Mouse (Mus musculus) megakaryocyte, adult 5-6 weeks (primary cell): ENCODE results near the gene Eif1b. TPM values are rescaled to one million over a fixed set of nuclear protein-coding genes. Genes with fewer than 3 reads are reported as not detected.
A peak's percentile ranks its signal among the peaks of the same experiment; 100 is the strongest.

Experiments
- ATAC-seq: 2 replicates; pipeline ENCODE4 v1.8.0; 2016; ENCODE audit warnings: mild to moderate bottlenecking, inconsistent platforms; ENCODE audit not compliant: poor library complexity, severe bottlenecking
- total RNA-seq, 2 experiments: library from RNA; stranded (forward) in 1 of 2; stranded (reverse) in 1 of 2; fragments of 153-499, 151-499 nt in 1 of 2; fragments of 221-1000, 200-1000 nt in 1 of 2; gene quantifications; 2 replicates each; pipeline versions ENCODE4 v1.2.3 to v1.2.4; 2015 to 2017

Eif1b gene
- total RNA-seq (2015), result 54.6 and 68.3 TPM in 2 replicates
- 80.3 and 107 TPM in 2 replicates for total RNA-seq (2017)

DNA sequence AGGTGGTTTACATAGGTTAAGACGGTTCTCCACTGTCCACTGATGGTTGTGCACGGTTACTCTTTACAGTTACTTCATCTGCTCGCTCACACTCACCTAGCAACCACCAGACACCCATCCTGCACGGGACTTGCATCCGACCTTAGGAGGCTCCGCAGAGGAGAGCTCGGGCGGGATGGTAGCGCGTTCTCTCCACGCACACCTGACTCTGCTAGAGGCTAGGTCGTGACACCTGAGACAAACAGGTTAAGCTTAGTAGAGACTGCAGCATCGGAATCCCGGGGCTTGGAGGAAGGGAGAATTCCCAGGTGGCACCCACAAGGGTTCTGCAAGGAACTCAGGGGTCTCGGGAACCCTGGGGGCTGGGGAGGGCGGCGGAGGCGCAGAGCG, at the start of gene Eif1b:
Gene Eif1b, plus strand, starts transcription at position 223 of the 390 bp plus-strand sequence.
- no peak for ATAC-seq

DNA sequence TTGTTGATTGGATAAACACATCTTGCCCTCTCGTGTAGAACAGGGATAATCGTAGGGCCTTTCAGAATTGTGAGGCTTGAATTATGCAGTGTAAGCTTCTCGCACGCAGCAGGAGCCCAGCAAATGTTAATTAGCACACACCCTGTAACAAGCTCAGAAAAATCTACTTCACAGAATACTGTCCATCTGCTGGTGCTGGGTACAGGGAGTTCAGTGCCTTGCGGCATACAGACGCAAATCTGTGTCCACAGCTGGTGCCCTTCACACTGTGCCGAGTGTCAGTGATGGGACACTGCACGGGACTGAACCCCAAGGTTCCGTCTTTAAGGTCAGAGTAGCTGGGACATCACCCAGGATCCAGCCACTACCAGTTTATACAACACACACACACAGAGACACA, 47.4 kb upstream of the Eif1b start:
- ATAC-seq, result no peak

DNA sequence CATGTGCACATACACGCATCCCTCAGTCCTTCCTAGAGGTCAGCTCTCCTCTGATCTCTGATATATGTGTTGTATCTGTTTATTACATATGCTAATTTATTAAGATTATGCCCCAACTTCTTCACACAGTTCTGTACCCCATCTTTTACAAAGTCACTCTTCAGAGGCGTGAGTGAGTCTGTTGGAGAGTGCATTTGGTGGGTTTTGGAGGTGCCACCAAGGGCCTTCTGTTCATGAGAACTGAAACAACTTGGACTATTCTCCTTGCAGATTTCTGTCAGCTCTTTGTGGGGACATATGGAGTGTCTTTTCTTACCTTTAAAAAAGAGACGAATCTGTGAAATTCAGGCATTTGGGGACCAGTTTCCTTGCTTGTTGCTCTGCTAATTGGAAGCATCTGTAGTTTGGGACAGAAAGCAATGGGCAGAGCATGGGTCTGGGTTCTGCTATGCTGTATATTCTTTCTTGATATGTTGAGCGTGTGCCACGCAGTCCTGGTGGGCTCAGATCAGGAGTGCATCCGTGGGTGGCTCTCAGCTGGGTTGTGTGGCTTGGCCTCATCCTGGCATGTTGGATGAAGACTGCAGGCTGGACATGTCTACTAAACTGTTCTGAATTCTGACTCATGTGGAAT, 42.2 kb upstream of the Eif1b start:
- no peak for ATAC-seq

GRCm38 (mm10) chr9:120455768-120456655, 36.0 kb upstream of the Eif1b start:
- ATAC-seq, result no peak

GRCm38 (mm10) chr9:120470431-120470830, 21.6 kb upstream of the Eif1b start:
- no peak for ATAC-seq

DNA sequence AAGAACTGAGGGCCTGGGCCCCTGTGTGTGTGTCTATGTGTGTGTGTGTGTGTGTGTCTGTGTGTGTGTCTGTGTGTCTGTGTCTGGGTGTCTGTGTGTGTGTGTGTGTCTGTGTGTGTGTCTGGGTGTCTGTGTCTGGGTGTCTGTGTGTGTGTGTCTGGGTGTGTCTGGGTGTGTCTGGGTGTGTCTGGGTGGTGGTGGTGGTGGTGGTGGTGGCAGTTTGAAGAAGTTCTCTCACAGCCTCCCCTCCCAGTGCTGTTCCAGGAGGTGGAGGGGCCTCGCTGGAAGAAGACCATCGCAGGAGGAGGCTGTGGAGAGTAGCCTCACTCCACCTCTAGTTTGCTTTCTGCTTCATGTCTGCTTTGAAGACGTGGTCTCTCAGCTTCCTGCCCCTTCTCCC, 10.4 kb upstream of the Eif1b start:
- no peak for ATAC-seq

- ATAC-seq, result no peak
Observed at GRCm38 (mm10) chr9:120482382-120482781, 9.7 kb upstream of the Eif1b start.

DNA sequence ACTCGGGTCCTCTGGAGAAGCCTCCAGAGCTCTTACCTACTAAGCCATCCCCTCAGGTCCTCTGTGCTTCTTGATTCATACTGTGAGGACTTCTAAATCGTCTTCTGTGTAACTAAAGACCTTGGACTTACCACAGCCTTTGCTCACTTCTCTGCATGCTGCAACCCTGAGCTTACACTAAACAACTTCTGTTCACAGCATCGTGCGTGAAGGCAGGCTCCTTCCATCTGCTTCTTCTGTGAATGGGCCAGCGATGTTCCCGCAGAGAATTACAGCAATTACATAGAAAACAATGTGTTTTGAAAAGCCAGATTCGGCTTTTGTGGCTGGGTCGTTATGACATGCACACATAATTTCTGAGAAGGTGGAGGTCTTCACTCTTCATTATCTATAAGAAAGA, 8.9 kb upstream of the Eif1b start:
- no peak for ATAC-seq

DNA sequence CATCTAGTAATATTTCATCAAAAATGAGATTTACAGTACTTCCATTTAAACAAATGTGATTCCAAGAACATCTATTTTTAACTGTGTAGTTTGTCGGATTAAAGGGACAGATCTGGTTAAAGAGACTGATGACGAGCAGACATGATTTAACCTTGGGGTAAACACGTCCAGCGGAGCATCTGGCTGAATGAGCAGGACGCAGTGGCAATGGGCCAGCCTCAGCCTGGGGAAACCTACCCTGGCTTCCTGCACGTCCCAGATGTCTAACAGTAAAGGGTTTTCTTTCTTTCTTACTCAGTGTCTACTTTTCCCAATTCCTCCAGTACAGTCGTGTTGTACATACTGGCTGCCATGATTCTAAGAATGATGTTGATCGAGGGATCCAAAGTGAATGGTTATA, 5.0 kb upstream of the Eif1b start:
- no peak for ATAC-seq

GRCm38 (mm10) chr9:120491509-120491908, 523 bp upstream of the Eif1b start:
- no peak; the same call in 1 of the 2 replicates for ATAC-seq

DNA sequence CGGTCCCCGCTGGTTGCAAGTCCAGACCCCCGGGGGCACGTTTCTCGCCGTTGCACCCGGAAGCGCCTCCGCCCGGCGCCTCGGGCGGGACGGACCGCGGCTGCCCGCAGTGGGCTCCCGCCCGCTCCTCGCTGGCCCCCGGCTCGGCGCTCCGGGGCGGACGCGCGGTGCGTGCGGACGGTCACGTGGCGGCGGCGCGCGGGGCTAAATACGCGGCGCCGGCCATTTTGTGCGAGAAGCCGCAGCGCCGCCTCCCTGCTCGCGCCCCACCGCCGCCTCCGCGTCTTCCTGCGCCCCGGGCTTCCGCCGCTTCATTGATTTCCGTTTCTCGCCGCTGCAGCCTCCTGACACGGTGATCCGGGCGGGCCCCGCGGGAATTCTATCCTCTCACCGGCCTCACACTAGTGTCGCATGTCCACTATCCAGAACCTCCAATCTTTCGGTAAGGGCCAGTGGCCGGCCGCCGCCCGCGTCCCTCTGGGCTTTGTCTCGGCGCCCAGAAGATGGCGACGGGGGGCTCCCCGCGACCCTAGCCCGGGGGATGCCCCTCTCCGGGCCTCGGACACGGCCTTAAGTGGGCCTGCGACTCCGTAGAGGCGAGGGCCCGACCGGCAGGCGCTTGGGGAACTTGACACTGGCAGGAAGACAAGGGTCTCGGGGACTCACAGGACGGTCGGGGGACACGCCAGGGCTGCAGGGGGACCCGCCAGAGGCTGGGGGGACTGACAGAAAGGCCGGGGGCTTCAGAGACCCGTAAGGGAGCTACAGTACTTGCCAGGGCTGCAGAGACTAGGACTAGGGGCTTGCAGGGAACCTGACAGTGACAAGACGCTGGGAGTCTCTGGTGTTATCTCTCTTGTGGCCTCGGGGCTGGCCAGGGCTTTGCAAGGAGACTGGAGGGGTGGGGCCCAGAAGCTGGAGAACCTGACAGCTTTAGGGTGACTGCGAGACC, 644 bp downstream of the Eif1b start:
- peak; percentile 77 for ATAC-seq

DNA sequence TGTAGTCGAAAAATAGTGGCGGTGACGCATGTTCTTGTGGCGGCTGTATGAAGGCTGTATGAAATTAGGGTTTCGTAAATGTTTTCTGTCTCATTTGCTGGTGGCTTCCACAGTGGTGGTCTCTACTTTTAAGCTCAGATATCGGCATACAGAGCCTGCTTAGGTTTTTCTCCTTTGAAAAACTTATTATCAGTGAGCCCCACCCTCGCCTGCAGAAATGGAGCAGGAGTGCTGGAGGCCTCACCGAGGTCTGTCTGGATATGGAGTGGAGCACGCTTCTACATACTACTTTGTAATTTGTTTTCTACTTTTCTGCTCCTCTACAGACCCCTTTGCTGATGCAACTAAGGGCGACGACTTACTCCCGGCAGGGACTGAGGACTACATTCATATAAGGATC, 1.7 kb downstream of the Eif1b start:
- ATAC-seq, result no peak

DNA sequence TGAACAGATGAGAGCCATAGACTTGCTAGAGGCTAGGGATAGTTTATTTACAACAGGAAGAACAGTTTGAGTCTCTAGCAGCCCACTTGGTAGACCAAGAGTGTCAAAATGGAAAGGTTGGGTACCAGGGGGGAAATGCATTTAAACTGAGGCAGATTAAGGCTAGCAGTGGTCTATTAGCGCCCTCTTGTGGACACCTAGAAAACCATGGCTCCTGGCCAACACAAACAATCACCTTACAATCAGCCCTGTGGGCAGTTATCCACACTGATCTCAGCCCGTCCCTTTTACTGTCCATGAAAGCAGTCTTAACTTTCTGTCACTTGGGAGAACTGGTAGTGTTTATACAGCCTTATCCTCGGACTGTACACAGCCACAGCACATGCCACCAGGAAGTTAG, 4.7 kb downstream of the Eif1b start:
- ATAC-seq, result peak; percentile 50

DNA sequence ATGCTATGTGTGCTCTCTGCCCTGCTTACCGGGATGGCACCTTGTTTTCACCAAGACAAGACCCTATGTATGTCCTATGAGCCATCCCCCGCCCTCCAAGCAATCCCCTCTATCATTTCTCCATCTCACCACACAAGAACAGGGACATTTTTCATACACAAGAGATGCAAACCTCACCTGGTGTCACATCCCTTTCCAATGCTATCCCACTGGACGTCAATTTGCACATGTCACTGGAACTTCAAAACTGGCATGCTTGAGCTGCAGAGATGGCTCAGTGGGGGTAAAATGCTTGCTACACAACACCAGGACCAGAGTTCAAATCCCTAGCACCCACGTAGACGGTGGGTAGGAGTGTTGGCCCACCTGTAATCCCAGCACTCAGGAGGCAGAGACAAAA, 6.0 kb downstream of the Eif1b start:
- ATAC-seq, result no peak

DNA sequence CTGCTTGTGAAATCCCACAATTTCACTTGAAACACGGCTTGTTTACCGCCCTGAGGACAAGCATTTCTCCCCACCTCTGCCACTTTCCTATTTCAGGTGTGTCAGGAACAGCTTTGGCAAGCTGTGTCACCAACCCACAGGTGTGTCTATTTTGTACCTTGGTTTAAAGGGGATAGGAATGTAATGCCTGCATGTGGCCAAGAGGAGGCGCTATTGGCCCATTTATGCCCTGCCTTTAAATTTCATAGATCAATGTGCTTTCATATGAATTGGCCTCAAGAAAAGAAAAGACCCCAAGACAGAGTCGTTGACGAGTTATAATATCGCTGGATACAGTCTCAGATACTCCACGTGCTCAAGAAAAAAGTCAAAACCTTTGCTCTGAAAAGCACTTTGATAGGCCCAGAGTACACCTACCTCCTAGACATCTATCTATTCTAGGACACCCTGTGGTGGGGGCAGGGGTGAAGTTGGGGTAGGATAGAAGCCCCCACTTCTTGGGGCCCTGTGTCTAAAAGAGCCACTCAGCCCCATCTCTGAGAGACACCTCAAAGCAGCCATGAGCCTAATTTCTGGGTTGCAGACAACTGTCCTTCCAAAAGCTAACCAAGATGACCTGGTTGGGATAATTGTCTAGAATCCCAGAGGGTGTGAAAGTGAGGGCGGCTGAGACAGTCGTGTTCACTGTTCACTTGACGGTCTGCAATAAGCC, 9.3 kb downstream of the Eif1b start:
- peak; percentile 42; the same call in 1 of the 2 replicates for ATAC-seq

- ATAC-seq, result peak; percentile 82
Observed at GRCm38 (mm10) chr9:120502013-120502412, 10.0 kb downstream of the Eif1b start.

GRCm38 (mm10) chr9:120504423-120504822, 12.4 kb downstream of the Eif1b start:
- ATAC-seq, result peak; percentile 64

- 0 out of 2 replicates have a peak, but pooled peaks have one; percentile 56 for ATAC-seq
Observed at GRCm38 (mm10) chr9:120511781-120512180, 19.7 kb downstream of the Eif1b start.

DNA sequence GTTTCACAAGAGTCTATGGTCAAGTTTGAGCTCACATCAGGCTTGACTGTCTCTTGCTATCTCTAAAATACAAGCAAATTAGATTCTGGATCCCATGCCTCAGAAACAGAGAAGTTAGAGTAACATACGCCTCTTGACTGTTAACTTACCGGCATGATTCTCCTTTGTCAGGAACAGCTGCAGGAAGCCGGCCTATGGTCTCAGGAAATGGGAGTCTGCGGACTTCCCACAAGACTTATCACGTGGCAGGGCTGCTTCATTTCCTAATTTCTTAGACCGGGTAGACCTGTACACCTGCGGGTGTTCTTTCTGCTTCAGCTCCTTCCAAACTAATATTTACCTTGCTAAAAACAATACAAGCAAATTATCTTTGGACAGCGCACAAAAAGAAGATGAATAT, 24.7 kb downstream of the Eif1b start:
- ATAC-seq, result no peak

DNA sequence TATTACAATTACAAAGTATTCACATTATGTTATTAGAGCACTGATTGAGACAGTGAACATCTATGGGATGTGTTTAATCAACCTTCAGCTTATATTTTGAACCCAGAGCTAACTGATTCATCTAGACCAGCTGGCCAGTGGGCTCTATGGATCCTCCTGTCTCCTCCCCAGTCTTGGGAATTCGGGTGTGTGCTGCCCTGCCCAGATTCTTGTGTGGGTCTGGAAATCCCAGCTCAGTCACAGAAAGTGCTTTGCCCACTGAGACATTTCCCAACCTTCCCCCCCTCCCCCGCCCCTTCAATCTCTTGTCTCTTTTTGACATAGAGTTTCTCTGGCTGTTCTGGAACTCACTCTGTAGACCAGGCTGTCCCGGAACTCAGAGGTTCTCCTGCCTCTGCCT, 26.9 kb downstream of the Eif1b start:
- no peak for ATAC-seq
